Mouse (Mus musculus): Measurements from ENCODE around the gene Tanc2.

Tanc2 gene

DNA sequence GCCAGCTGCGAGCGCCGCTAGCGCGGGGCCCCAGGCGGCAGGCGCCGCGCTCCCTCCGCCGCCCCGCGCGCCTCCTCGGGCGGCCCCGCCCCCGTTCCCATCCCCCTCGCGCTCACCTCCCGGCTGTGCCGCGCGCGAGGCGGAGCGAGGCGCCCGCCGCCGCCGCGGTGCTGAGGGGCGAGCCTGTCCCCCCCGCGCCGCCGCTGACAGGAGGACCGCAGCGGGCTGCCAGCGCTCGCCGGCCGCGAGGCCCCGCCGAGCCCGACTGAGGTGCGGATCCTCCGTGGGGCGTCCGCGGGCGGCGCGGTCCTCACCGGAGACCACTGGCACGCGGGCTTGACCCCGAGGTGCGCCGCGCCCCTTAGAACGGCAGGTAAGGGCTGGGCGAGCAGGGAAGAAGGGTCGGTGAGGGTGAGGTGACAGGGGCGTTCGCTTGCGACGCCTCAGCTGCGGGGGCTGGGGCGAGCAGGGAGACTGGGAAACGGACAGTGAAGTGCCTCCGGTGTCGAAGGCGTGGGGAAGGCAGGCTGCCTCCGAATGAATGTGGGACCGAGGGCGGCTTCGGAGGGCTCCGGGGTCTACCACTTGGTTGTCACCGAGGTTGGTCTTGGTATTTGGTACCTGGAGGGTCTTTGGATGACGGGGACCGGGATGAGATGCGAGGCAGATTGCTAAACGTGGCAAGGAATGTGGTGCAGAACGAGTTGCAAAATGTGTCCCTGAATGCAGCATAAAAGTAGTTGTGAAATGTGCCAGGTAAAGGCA, at the start of gene Tanc2:
Gene Tanc2, plus strand, starts transcription at position 110 of the 765 bp plus-strand sequence.
- peak; percentile 37 to 44 for DNase-seq

- DNase-seq: no peak
Observed at GRCm38 (mm10) chr11:105540781-105541180, 49.0 kb upstream of the Tanc2 start.

DNA sequence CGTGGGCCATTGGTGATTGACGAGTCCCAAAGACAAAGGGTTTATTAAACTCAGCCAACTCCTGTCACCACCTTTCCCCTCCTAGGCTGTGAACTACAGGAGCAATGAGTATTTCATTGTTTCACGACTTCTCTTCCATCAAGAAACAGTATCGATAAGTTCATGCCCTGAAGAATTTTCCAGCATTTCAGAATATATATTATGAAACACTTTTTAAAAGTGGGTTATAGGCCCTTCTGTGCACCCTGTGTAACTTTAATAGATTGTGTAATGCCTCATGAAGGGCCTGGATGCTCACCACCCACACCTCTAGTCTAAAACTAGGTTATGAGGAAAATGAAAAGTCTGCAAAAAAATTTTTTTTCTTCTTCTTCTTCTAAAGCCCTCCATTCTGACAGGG, 48.4 kb upstream of the Tanc2 start:
- no peak for DNase-seq

DNA sequence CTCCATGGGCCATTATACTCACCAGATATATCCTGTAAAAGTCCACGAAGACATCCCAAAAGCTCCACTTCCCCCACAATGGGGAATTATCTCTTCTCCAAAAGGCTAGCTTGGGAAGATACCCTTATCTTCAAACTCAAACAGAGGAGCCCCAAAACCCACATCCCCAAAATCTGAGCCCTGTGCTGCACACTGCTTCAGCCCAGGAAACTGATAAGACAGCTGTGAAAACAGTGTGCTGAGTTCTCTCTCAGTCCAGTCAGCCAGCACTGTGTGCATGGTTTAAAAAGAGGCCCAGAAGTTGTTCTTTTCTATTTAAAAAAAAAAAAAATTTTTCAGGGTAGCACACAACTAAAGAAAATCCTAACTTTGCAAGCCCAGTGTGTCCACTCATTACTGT, 47.7 kb upstream of the Tanc2 start:
- DNase-seq: no peak

- no peak for DNase-seq
Observed at GRCm38 (mm10) chr11:105545801-105546200, 44.0 kb upstream of the Tanc2 start.

GRCm38 (mm10) chr11:105546393-105546792, 43.4 kb upstream of the Tanc2 start:
- DNase-seq: no peak

DNA sequence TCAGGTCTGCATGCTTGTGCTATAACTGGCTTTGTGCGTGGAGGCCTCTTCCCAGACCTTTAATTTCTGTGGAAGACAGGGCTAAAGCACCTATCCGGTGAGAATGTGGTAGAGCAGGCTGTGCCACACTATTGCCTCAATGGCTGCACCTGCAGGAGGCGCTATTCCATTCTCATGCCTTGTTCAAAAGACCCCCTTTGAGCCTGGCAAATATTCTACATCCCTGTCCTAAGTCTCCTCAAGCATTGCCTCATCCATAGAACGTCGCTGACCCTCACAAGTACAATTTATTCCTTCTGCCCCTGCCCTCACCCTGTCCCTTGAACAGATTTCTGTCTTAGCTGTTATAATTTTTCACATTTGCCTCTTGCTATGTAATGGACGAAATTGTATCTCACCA, 41.4 kb upstream of the Tanc2 start:
- DNase-seq: no peak

GRCm38 (mm10) chr11:105549164-105550121, 40.3 kb upstream of the Tanc2 start:
- peak; percentile 77 to 83 for DNase-seq

DNA sequence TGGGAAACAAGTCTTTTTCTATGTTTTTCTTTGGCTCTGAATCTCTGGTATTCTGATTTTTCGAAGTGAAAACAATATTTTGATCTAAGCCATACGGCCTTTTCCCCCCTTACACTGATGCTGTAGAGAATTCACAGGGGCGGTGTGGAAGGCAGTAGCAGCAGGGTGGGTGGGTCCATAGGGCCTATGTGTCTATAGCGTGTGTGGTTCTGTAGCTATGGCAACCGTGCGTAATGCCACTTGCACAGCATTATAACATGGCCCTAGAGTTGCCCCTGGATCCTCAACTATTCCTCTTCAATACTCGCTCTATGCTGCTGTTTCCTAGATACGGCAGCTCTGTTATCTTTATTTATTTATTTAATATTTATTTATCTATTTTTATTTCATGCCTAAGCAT, 32.5 kb upstream of the Tanc2 start:
- DNase-seq: no peak

GRCm38 (mm10) chr11:105558091-105558490, 31.7 kb upstream of the Tanc2 start:
- no peak for DNase-seq

DNA sequence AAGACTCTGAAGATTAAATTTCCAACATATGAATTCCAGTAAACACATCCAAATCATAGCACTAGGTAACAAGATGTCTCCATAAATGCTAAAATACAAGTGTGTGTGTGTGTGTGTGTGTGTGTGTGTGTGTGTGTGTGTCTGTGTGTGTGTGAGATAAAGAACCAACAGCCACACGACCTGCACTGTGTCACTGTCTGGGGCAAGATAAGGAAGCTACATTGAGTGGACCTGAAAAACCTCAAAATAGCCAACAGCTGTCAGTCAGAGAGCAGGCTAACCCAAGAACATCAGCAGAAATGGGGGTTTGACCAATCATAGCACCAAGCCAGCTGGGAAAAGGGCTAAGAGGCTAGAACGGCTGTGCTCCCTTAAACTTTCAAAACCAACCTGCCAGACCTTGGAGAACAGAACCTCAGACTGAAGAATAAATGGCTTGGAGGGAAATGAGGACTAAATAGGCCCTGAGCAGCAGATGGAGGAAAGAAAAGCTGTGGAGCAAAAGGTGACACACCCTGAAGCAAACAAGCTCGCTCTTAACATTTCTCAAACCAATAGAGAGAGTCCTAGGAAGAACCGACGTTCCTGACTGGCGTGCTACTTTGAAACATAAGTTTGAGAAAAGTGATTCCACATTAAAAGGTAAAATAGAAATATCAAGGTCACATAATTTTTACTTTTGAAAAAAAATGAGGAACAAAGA, 30.8 kb upstream of the Tanc2 start:
- no peak for DNase-seq

DNA sequence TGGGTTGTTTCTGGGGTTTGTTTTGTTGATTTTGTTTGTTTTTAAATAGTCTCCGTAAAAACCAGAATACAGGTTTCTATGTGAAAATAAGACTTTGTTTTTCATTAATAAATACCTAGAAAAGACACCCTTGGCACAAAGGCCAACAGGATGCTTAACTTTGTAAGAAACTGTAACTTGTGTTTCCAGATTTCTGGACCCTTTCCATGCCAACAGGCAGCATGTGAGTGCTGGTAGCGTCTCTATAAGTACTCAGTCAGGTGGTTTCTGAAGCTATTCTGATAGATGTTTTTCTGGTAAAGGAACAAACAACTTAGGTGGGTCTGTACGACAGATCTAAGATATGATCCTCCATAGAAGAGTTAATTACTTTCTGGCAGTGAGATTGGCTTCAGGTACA, 26.2 kb upstream of the Tanc2 start:
- peak; percentile 52 to 72 for DNase-seq

DNA sequence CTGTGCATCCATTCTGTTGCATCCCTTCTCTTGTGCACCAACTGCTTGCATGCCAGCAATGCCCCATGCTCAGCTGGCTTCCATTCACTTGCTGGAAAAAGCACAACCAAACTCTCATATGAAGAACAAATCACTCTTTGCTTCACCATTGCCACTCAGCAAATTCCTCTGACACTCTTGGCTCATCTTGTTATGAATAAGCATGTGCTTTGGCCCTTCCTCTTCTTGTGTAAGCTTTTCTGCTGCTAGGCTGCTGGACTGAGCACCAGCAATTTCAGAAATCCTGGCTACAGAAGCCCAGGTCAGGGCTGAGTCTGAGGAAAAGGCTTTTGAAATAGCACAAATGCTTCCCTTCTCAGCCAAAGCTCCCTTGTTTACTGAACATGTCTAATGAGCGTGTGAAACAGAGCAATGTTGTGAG, 22.6 kb upstream of the Tanc2 start:
- DNase-seq: peak; percentile 58 to 84

DNA sequence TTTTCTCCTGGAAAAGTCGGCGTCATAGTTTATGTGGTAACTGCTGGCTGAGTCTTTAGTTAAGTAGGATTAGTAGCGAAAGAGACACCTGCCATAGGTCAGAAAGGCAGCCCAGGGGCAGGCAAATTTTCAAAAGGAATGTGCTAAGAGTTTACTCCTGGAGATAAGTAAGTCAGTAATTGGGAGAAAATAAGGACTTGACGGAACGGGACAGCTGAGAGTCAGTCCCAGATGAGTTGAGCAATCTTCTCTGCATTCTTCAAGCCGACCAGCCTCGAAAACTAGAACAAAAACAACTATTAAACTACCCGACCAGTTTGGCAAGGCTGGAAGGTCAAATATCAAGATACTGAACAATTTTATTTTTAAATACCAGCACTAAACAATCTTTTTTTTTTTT, 17.8 kb upstream of the Tanc2 start:
- DNase-seq: no peak

- DNase-seq: peak; percentile 88 to 89
Observed at GRCm38 (mm10) chr11:105574241-105574640, 15.5 kb upstream of the Tanc2 start.

GRCm38 (mm10) chr11:105577211-105577610, 12.6 kb upstream of the Tanc2 start:
- no peak for DNase-seq

GRCm38 (mm10) chr11:105582020-105582419, 7.8 kb upstream of the Tanc2 start:
- peak; percentile 28 to 29 for DNase-seq

GRCm38 (mm10) chr11:105589231-105589876, 432 bp upstream of the Tanc2 start:
- DNase-seq: peak; percentile 86 to 93

- peak; percentile 41 to 70 for DNase-seq
Observed at GRCm38 (mm10) chr11:105591905-105592304, 2.1 kb downstream of the Tanc2 start.

DNA sequence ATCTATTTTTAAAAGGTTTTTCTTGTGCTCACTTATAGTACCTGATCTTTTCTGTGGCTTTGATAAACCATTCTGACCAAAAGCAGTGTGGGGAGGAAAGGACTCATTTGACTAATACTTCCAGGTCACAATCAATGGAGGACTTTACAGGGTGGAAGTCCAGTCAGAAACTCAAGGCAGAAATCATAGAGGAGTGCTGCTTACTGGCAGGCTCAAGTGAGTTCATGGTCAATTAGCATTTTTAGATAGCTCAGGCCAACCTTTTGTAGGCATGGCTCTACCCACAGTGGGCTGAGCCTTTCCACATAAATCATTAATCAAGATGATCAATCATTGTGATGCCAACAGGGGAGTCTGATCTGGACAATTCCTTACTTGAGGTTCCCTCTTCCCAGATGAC, 12.4 kb downstream of the Tanc2 start:
- no peak for DNase-seq

DNA sequence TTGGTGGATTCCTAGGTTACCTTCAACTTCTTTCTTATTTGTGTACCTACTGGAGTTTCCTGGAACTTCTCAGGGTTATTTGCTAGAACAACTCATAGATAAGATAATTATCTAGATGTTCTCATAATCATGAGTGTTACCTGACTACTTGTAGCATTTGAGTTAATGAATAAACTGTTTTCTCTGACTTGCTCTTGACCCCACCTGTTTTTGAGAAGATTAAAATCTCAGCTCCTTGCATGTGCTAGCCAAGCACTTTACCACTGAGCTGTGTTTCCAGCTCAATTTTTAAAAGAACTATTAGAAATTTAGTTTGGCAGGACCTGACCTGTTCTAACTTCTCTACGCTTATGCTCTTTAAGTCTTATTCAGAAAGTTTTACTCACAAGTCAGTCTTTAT, 36.4 kb downstream of the Tanc2 start:
- peak in 1 of 2 experiments; percentile 27 for DNase-seq

DNA sequence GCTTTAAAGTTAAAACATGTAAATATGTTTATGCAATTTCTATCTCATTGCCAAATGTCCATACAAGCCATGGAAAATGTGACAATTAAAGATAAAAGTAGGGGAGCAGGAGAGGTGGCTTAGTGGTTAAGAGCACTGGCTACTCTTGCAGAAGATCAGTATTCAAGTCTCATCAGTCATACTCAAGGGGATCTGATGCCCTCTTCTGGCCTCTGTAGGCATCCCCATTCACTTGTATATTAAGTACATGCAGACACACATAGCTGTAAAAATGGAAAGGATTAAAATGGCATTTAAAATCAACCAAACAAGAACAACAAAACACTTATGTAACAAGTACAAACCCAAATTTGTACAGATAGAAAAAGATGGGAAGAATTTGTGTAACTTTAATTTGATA, 54.2 kb downstream of the Tanc2 start:
- peak in 1 of 2 experiments; percentile 44 for DNase-seq

- DNase-seq: peak; percentile 47 to 63
Observed at GRCm38 (mm10) chr11:105648026-105648425, 58.2 kb downstream of the Tanc2 start.
